8 mouse cellular contexts compared by ENCODE assay signal in genomic region chr1:183657043-183657442, GRCm38 (mm10).
A peak's percentile ranks its signal among the peaks of the same experiment; 100 is the strongest.
DNase-seq lines count a peak whose midpoint lies in the region; ATAC-seq and TF ChIP-seq lines count a peak whose summit lies in the region.

No protein-coding gene starts in this region.

- no peak overlapping the region for H3K4me3 ChIP-seq in intestine, postnatal 0 days (ENCODE audit: low read depth, low read length)
- H3K4me3 ChIP-seq in intestine, embryonic 16.5 days (ENCODE audit: low read length): no peak overlapping the region
- no peak overlapping the region for H3K4me3 ChIP-seq in ES-Bruce4 (ENCODE audit: low read depth, low read length)
- H3K4me3 ChIP-seq in neural tube, embryonic 11.5 days (ENCODE audit: low read depth, low read length): no peak overlapping the region

- peak; percentile 81 for TF ChIP-seq CTCF in intestine, postnatal 0 days (IDR thresholded peaks at IDR 0.05; ENCODE audit: low read depth)
- TF ChIP-seq CTCF in ES-Bruce4 (IDR thresholded peaks at IDR 0.05; ENCODE audit: low read depth, low read length): peak; percentile 82

- no peaks in the 10 kb centered on the region for H3K4me1 ChIP-seq in intestine, postnatal 0 days (replicated peaks; ENCODE audit: control insufficient read depth, insufficient read depth, low read length)
- H3K4me1 ChIP-seq in intestine, embryonic 16.5 days (ENCODE audit: control insufficient read depth, insufficient read depth, low read length): no peaks in the 10 kb centered on the region
- no peaks in the 10 kb centered on the region for H3K4me1 ChIP-seq in ES-Bruce4 (ENCODE audit: control insufficient read depth, insufficient read depth, low read length)
- no peaks in the 10 kb centered on the region for H3K4me1 ChIP-seq in neural tube, embryonic 11.5 days (ENCODE audit: control insufficient read depth, insufficient read depth, low read length)

- no peak overlapping the region for H3K4me2 ChIP-seq in intestine, postnatal 0 days (replicated peaks; ENCODE audit: low read depth)
- H3K4me2 ChIP-seq in intestine, embryonic 16.5 days (ENCODE audit: low read depth, low read length): no peak overlapping the region
- no peak overlapping the region for H3K4me2 ChIP-seq in neural tube, embryonic 11.5 days (ENCODE audit: low read depth)

- ATAC-seq in intestine, postnatal 0 days: no peak
- no peak for ATAC-seq in intestine, embryonic 16.5 days
- no peak for ATAC-seq in neural tube, embryonic 11.5 days (ENCODE audit: insufficient read depth, low FRiP score, low TSS enrichment)

- no peaks in the 10 kb centered on the region for H3K27me3 ChIP-seq in intestine, postnatal 0 days (replicated peaks; ENCODE audit: control insufficient read depth, insufficient read depth, low read length)
- H3K27me3 ChIP-seq in intestine, embryonic 16.5 days (replicated peaks; ENCODE audit: control insufficient read depth, insufficient read depth, low read length): no peaks in the 10 kb centered on the region
- no peaks in the 10 kb centered on the region for H3K27me3 ChIP-seq in ES-Bruce4 (ENCODE audit: control insufficient read depth, insufficient read depth, low read length, poor library complexity, severe bottlenecking)
- H3K27me3 ChIP-seq in neural tube, embryonic 11.5 days (ENCODE audit: control insufficient read depth, insufficient read depth, low read length): no peaks in the 10 kb centered on the region

- TF ChIP-seq POLR2A in ES-Bruce4 (IDR thresholded peaks at IDR 0.05; ENCODE audit: insufficient read depth, low read length): no peak

- H3K27ac ChIP-seq in intestine, postnatal 0 days (ENCODE audit: low read depth, low read length): no peak overlapping the region
- no peak overlapping the region for H3K27ac ChIP-seq in intestine, embryonic 16.5 days (ENCODE audit: low read length)
- no peak overlapping the region for H3K27ac ChIP-seq in ES-Bruce4 (ENCODE audit: insufficient read depth, low read length)
- H3K27ac ChIP-seq in neural tube, embryonic 11.5 days (ENCODE audit: low read depth, low read length): no peak overlapping the region

- peak; percentile 71 to 72 for DNase-seq in adrenal gland, postnatal 36 days
- peak; percentile 51 for DNase-seq in forelimb bud, embryonic 11.5 days (ENCODE audit: low read depth, low spot score)
- peak; percentile 18 to 35 for DNase-seq in layer of hippocampus, postnatal 36 days
- peak; percentile 74 for DNase-seq in neural tube, embryonic 11.5 days (ENCODE audit: low spot score)
- no peak for DNase-seq in Muller cell, postnatal 12 days (ENCODE audit: inconsistent ontology term)

- H3K36me3 ChIP-seq in intestine, postnatal 0 days (ENCODE audit: control insufficient read depth, insufficient read depth): no peaks in the 10 kb centered on the region
- H3K36me3 ChIP-seq in intestine, embryonic 16.5 days (ENCODE audit: control insufficient read depth, insufficient read depth, low read length): no peaks in the 10 kb centered on the region
- H3K36me3 ChIP-seq in ES-Bruce4 (ENCODE audit: control insufficient read depth, insufficient read depth, low read length, poor library complexity, severe bottlenecking): no peaks in the 10 kb centered on the region
- H3K36me3 ChIP-seq in neural tube, embryonic 11.5 days (ENCODE audit: control insufficient read depth, insufficient read depth, low read length): no peaks in the 10 kb centered on the region

- 54% methylated on average over 5 of the region's 5 CpGs for WGBS in intestine, postnatal 0 days
- WGBS in intestine, embryonic 16.5 days: 54% methylated on average over 5 of the region's 5 CpGs
- 64% methylated on average over 5 of the region's 5 CpGs for WGBS in neural tube, embryonic 11.5 days

- TF ChIP-seq EP300 in ES-Bruce4 (IDR thresholded peaks at IDR 0.05; ENCODE audit: insufficient read depth, low read depth, low read length): no peak

- no peaks in the 10 kb centered on the region for H3K9me3 ChIP-seq in intestine, postnatal 0 days (ENCODE audit: control insufficient read depth)
- H3K9me3 ChIP-seq in intestine, embryonic 16.5 days (ENCODE audit: control insufficient read depth, low read length): no peaks in the 10 kb centered on the region
- H3K9me3 ChIP-seq in ES-Bruce4 (replicated peaks; ENCODE audit: control insufficient read depth, insufficient read depth, low read length, poor library complexity, severe bottlenecking): no peaks in the 10 kb centered on the region
- H3K9me3 ChIP-seq in neural tube, embryonic 11.5 days (ENCODE audit: control insufficient read depth, low read length): no peaks in the 10 kb centered on the region

- H3K9ac ChIP-seq in intestine, postnatal 0 days (ENCODE audit: low read depth, low read length): no peak overlapping the region
- no peak overlapping the region for H3K9ac ChIP-seq in intestine, embryonic 16.5 days (ENCODE audit: low read depth, low read length)
- no peak overlapping the region for H3K9ac ChIP-seq in ES-Bruce4 (ENCODE audit: low read depth, poor library complexity, severe bottlenecking)
- no peak overlapping the region for H3K9ac ChIP-seq in neural tube, embryonic 11.5 days (ENCODE audit: low read length)
